Mouse (Mus musculus) neural tube, embryonic 13.5 days (tissue): ENCODE results near the gene Sik3. TPM values are rescaled to one million over a fixed set of nuclear protein-coding genes. Genes with fewer than 3 reads are reported as not detected.
"Not testable (repeated sequence)": the region's sequence is repeated elsewhere in the genome, so short reads cannot be mapped to it uniquely, and the experiment has no call there.

Source experiments
- ATAC-seq: fragments of 200-750 bp; cut with Nextera tagmentation; 2 replicates; pipeline ENCODE4 v1.8.0; 2017; ENCODE audit warnings: low read depth, mild to moderate bottlenecking, moderate TSS enrichment, moderate library complexity
- H3K27ac ChIP-seq: fragments of 300-500 bp; sonication (generic); replicated peaks from 2 replicates; pipeline ENCODE4 v1.5.1; 2015; ENCODE audit warnings: moderate library complexity, mild to moderate bottlenecking, inconsistent platforms
- H3K27me3 ChIP-seq: fragments of 300-500 bp; sonication (generic); 2 replicates; pipeline ENCODE4 v1.6.1; 2015; ENCODE audit warnings: mild to moderate bottlenecking, inconsistent platforms
- H3K36me3 ChIP-seq: fragments of 300-500 bp; sonication (generic); 2 replicates; pipeline ENCODE4 v1.6.1; 2015; ENCODE audit warnings: mild to moderate bottlenecking, inconsistent platforms
- H3K4me1 ChIP-seq: fragments of 300-500 bp; sonication (generic); replicated peaks from 2 replicates; pipeline ENCODE4 v1.6.1; 2015; ENCODE audit warnings: inconsistent platforms
- H3K4me2 ChIP-seq: fragments of 300-500 bp; sonication (generic); 2 replicates; pipeline ENCODE4 v1.6.1; 2015; ENCODE audit warnings: inconsistent platforms, mild to moderate bottlenecking, moderate library complexity
- H3K4me3 ChIP-seq: fragments of 300-500 bp; sonication (generic); 2 replicates; pipeline ENCODE4 v1.5.1; 2015; ENCODE audit warnings: mild to moderate bottlenecking, inconsistent platforms
- H3K9ac ChIP-seq: fragments of 300-500 bp; sonication (generic); 2 replicates; pipeline ENCODE4 v1.6.1; 2015; ENCODE audit warnings: moderate library complexity, mild to moderate bottlenecking, inconsistent platforms
- H3K9me3 ChIP-seq: fragments of 300-500 bp; sonication (generic); 2 replicates; pipeline ENCODE4 v1.6.1; 2016; ENCODE audit warnings: inconsistent platforms
- WGBS: fragments of 180-500 bp; shearing (Covaris S2); methylation state at CpG from one replicate; pipeline ENCODE4 v1.1.7; 2015; 5-methylcytosine and 5-hydroxymethylcytosine counted together
- polyA plus RNA-seq: library from polyadenylated mRNA; unstranded; fragments of >200 nt; fragmentation: Nextera tagmentation; extraction: Ambion mirVana; gene quantifications from 2 replicates; pipeline ENCODE4 v1.2.1, GENCODE M21; 2015

The Sik3 gene
- polyA plus RNA-seq, 1 experiment from 2014 or later, result 9.4 TPM

- Histone ChIP-seq H3K4me3 (no peak overlapping the region), H3K27me3 (no peaks in the 10 kb centered on the region), H3K4me1 (peaks cover 28% of the 10 kb centered on the region), H3K36me3 (peaks cover 5% of the 10 kb centered on the region; the same call in 1 of the 2 replicates), H3K9me3 (no peaks in the 10 kb centered on the region), H3K9ac (no peak overlapping the region), H3K4me2 (no peak overlapping the region), H3K27ac (no peak overlapping the region)
- 79% methylated on average over 4 of the region's 4 CpGs for WGBS
- ATAC-seq, result no peak
These were observed 108.9 kb downstream of the Sik3 start for GRCm38 (mm10) chr9:46121486-46121885.

- Histone ChIP-seq H3K9ac (0 out of 2 replicates have a peak overlapping the region, but pooled peaks have one; percentile 2), H3K4me1 (peaks cover 39% of the 10 kb centered on the region), H3K27ac (no peak overlapping the region; the same call in 1 of the 2 replicates), H3K4me3 (no peak overlapping the region), H3K36me3 (peaks cover 5% of the 10 kb centered on the region; the same call in 1 of the 2 replicates), H3K9me3 (no peaks in the 10 kb centered on the region), H3K27me3 (no peaks in the 10 kb centered on the region), H3K4me2 (no peak overlapping the region)
- ATAC-seq, result no peak
- 89% methylated on average over 9 of the region's 9 CpGs for WGBS
These were observed 110.1 kb downstream of the Sik3 start for GRCm38 (mm10) chr9:46122731-46123130.

GRCm38 (mm10) chr9:46126295-46126694 lies 113.7 kb downstream of the Sik3 start:
- H3K4me3 ChIP-seq, result no peak overlapping the region
- no peaks in the 10 kb centered on the region for H3K9me3 ChIP-seq
- no peak for ATAC-seq
- H3K4me1 ChIP-seq, result peaks cover 22% of the 10 kb centered on the region
- H3K4me2 ChIP-seq, result no peak overlapping the region
- 62% methylated on average over 2 of the region's 2 CpGs for WGBS
- H3K36me3 ChIP-seq, result peaks cover 5% of the 10 kb centered on the region; the same call in 1 of the 2 replicates
- H3K27ac ChIP-seq, result no peak overlapping the region
- H3K9ac ChIP-seq, result no peak overlapping the region
- no peaks in the 10 kb centered on the region for H3K27me3 ChIP-seq

GRCm38 (mm10) chr9:46127326-46127725 lies 114.7 kb downstream of the Sik3 start:
- WGBS, result 36% methylated on average over 5 of the region's 5 CpGs
- Histone ChIP-seq H3K36me3 (peaks cover 9% of the 10 kb centered on the region; the same call in 1 of the 2 replicates), H3K27me3 (no peaks in the 10 kb centered on the region), H3K9ac (no peak overlapping the region), H3K4me2 (no peak overlapping the region), H3K4me3 (no peak overlapping the region), H3K9me3 (no peaks in the 10 kb centered on the region), H3K27ac (no peak overlapping the region), H3K4me1 (peaks cover 18% of the 10 kb centered on the region)
- no peak for ATAC-seq

- no peak for ATAC-seq
- no peak overlapping the region for H3K9ac ChIP-seq
- 72% methylated on average over 2 of the region's 2 CpGs for WGBS
- H3K9me3 ChIP-seq, result no peaks in the 10 kb centered on the region
- H3K27me3 ChIP-seq, result no peaks in the 10 kb centered on the region
- H3K4me2 ChIP-seq, result no peak overlapping the region
- 0 out of 2 replicates have a peak, but pooled peaks cover 4% of the 10 kb centered on the region for H3K36me3 ChIP-seq
- H3K4me3 ChIP-seq, result no peak overlapping the region
- H3K4me1 ChIP-seq, result peaks cover 18% of the 10 kb centered on the region
- H3K27ac ChIP-seq, result no peak overlapping the region
These were observed 116.6 kb downstream of the Sik3 start for GRCm38 (mm10) chr9:46129241-46129640.

GRCm38 (mm10) chr9:46132821-46133220 lies 120.2 kb downstream of the Sik3 start:
- not testable (repeated sequence) for H3K27me3 ChIP-seq

GRCm38 (mm10) chr9:46138831-46139230 lies 126.2 kb downstream of the Sik3 start:
- ATAC-seq, result no peak
- no peak overlapping the region for H3K4me3 ChIP-seq
- H3K4me1 ChIP-seq, result peaks cover 6% of the 10 kb centered on the region
- H3K9ac ChIP-seq, result no peak overlapping the region
- H3K36me3 ChIP-seq, result no peaks in the 10 kb centered on the region
- H3K9me3 ChIP-seq, result no peaks in the 10 kb centered on the region
- H3K27ac ChIP-seq, result no peak overlapping the region
- H3K27me3 ChIP-seq, result no peaks in the 10 kb centered on the region
- H3K4me2 ChIP-seq, result no peak overlapping the region
- 68% methylated on average over 6 of the region's 6 CpGs for WGBS

More at GRCm38 (mm10) chr9:46132821-46133220, 120.2 kb downstream of the Sik3 start:
- H3K4me1 ChIP-seq, H3K36me3 ChIP-seq, H3K27ac ChIP-seq, H3K4me2 ChIP-seq, H3K9ac ChIP-seq, H3K4me3 ChIP-seq, ATAC-seq, H3K9me3 ChIP-seq: not testable (repeated sequence)

GRCm38 (mm10) chr9:46140811-46141210 lies 128.2 kb downstream of the Sik3 start:
- H3K36me3 ChIP-seq, result no peaks in the 10 kb centered on the region
- no peak overlapping the region for H3K27ac ChIP-seq
- peaks cover 6% of the 10 kb centered on the region for H3K4me1 ChIP-seq
- no peak overlapping the region for H3K9ac ChIP-seq
- H3K27me3 ChIP-seq, result no peaks in the 10 kb centered on the region
- ATAC-seq, result no peak
- no peak overlapping the region for H3K4me3 ChIP-seq
- H3K4me2 ChIP-seq, result no peak overlapping the region
- H3K9me3 ChIP-seq, result no peaks in the 10 kb centered on the region
- 70% methylated on average over 1 of the region's 1 CpGs for WGBS

- Histone ChIP-seq H3K9ac (no peak overlapping the region), H3K4me1 (peaks cover 6% of the 10 kb centered on the region), H3K4me3 (no peak overlapping the region), H3K36me3 (no peaks in the 10 kb centered on the region), H3K9me3 (no peaks in the 10 kb centered on the region), H3K27me3 (no peaks in the 10 kb centered on the region), H3K27ac (no peak overlapping the region), H3K4me2 (no peak overlapping the region)
- ATAC-seq, result no peak
- WGBS, result 69% methylated on average over 1 of the region's 1 CpGs
These were observed 129.4 kb downstream of the Sik3 start for GRCm38 (mm10) chr9:46142031-46142430.

- Histone ChIP-seq H3K4me2 (no peak overlapping the region), H3K27ac (no peak overlapping the region), H3K9me3 (no peaks in the 10 kb centered on the region), H3K27me3 (no peaks in the 10 kb centered on the region), H3K4me1 (peaks cover 6% of the 10 kb centered on the region), H3K4me3 (no peak overlapping the region), H3K9ac (no peak overlapping the region), H3K36me3 (no peaks in the 10 kb centered on the region)
- ATAC-seq, result no peak
- 97% methylated on average over 1 of the region's 1 CpGs for WGBS
These were observed 129.9 kb downstream of the Sik3 start for GRCm38 (mm10) chr9:46142492-46142891.

- Histone ChIP-seq H3K9ac (no peak overlapping the region), H3K4me2 (no peak overlapping the region), H3K36me3 (no peaks in the 10 kb centered on the region), H3K27me3 (no peaks in the 10 kb centered on the region), H3K4me1 (no peaks in the 10 kb centered on the region; the same call in 1 of the 2 replicates), H3K9me3 (no peaks in the 10 kb centered on the region), H3K4me3 (no peak overlapping the region), H3K27ac (no peak overlapping the region)
- ATAC-seq, result no peak
- 86% methylated on average over 6 of the region's 6 CpGs for WGBS
These were observed 132.4 kb downstream of the Sik3 start for GRCm38 (mm10) chr9:46144976-46145375.

- WGBS, result 51% methylated on average over 3 of the region's 3 CpGs
- H3K4me1 ChIP-seq, result peaks cover 9% of the 10 kb centered on the region
- no peak overlapping the region for H3K27ac ChIP-seq
- ATAC-seq, result no peak
- H3K36me3 ChIP-seq, result no peaks in the 10 kb centered on the region
- no peaks in the 10 kb centered on the region for H3K27me3 ChIP-seq
- H3K4me2 ChIP-seq, result no peak overlapping the region
- H3K9me3 ChIP-seq, result no peaks in the 10 kb centered on the region
- H3K4me3 ChIP-seq, result no peak overlapping the region
- H3K9ac ChIP-seq, result no peak overlapping the region
These were observed 133.8 kb downstream of the Sik3 start for GRCm38 (mm10) chr9:46146437-46146836.

- Histone ChIP-seq H3K4me3 (no peak overlapping the region), H3K9ac (no peak overlapping the region), H3K4me2 (no peak overlapping the region), H3K9me3 (no peaks in the 10 kb centered on the region), H3K36me3 (no peaks in the 10 kb centered on the region), H3K27ac (no peak overlapping the region), H3K4me1 (peaks cover 19% of the 10 kb centered on the region), H3K27me3 (no peaks in the 10 kb centered on the region)
- no peak for ATAC-seq
- 96% methylated on average over 4 of the region's 4 CpGs for WGBS
These were observed 136.1 kb downstream of the Sik3 start for GRCm38 (mm10) chr9:46148723-46149122.
